ENCODE assay signal across 23 mouse cellular contexts in the genomic region with DNA sequence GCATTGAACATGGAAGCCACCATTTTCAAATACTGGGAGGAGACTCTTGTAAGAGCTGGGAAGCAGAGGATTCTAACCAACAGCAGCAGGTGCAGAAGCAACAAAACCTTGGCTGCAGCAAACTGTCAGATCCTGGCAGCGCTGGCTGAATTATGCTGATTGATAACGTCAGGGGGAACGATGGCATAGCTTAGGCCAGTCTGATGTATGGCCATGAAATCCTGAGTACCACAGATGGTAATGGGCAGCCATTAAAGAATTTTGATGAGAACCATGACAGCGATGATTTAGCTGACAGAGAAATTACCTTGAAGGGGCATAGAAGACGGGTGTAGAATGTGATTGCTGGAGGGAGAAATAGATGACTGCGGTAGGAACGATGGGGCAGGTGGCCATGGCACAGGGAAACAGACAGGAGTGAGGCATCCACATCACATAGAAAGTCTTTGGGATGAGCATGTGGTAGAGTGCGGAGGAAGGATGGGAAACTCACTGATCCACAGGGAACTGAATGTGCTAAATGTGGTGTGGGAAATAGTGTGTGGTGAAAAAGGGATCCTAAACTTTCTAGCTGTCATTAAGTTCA.
"Had no signal": no experiment of that assay in that cellular context is flagged by ENCODE, and none has a peak within 500 bp of the region (broad histone marks: within the 10 kb centered on the region; RNA-seq: fewer than 3 reads in every experiment).

No protein-coding gene starts in this region.

- H3K27me3 ChIP-seq: limb, embryonic 13.5 days; liver, embryonic 12.5 days; liver, embryonic 15.5 days; lung, embryonic 15.5 days; megakaryocyte, embryonic 14.5 days; midbrain, embryonic 12.5 days; midbrain, embryonic 15.5 days had no signal

- DNase-seq: kidney, adult 2 months; kidney, postnatal 25 days; layer of hippocampus, adult 9-11 months; liver; lung, adult 18-20 months; lung, postnatal 10 days; lung, postnatal 36 days; retina, postnatal 1 day; right cerebral cortex, postnatal 25 days; spleen, adult 18-20 months; thymus, postnatal 25 days had no signal

- ATAC-seq: intestine, postnatal 0 days; liver, embryonic 12.5 days; midbrain, embryonic 15.5 days had no signal

- H3K9ac ChIP-seq: limb, embryonic 13.5 days; liver, embryonic 12.5 days; liver, embryonic 15.5 days; lung, embryonic 15.5 days; midbrain, embryonic 12.5 days; midbrain, embryonic 15.5 days had no signal

- H3K36me3 ChIP-seq: midbrain, embryonic 15.5 days had no signal

- H3K9me3 ChIP-seq: limb, embryonic 10.5 days; limb, embryonic 13.5 days; liver, embryonic 15.5 days; lung, embryonic 15.5 days; midbrain, embryonic 12.5 days; midbrain, embryonic 15.5 days had no signal

- H3K4me2 ChIP-seq: limb, embryonic 13.5 days; liver, embryonic 12.5 days; liver, embryonic 15.5 days; lung, embryonic 15.5 days; midbrain, embryonic 12.5 days; midbrain, embryonic 15.5 days had no signal

- H3K4me3 ChIP-seq: layer of hippocampus, adult 2 months; limb, embryonic 10.5 days; limb, embryonic 13.5 days; liver, embryonic 12.5 days; liver, embryonic 15.5 days; lung, embryonic 15.5 days; megakaryocyte, embryonic 14.5 days; midbrain, embryonic 12.5 days; midbrain, embryonic 15.5 days; myocyte had no signal

- H3K4me1 ChIP-seq: limb, embryonic 10.5 days; lung, embryonic 15.5 days; midbrain, embryonic 12.5 days had no signal

- H3K27ac ChIP-seq: kidney, postnatal 0 days; layer of hippocampus, adult 2 months; limb, embryonic 10.5 days; limb, embryonic 13.5 days; liver, embryonic 12.5 days; liver, embryonic 15.5 days; lung, embryonic 15.5 days; midbrain, embryonic 12.5 days; midbrain, embryonic 15.5 days had no signal
